Mouse (Mus musculus) kidney, embryonic 14.5 days (tissue): Measurements from ENCODE around the gene Pspn. TPM values are rescaled to one million over a fixed set of nuclear protein-coding genes. Genes with fewer than 3 reads are reported as not detected.

ENCODE experiments used
- ATAC-seq: fragments of 200-750 bp; cut with Nextera tagmentation; 2 replicates; pipeline ENCODE4 v1.8.0; 2017; ENCODE audit warnings: moderate number of reproducible peaks, mild to moderate bottlenecking, moderate TSS enrichment, moderate library complexity; ENCODE audit not compliant: low FRiP score, low TSS enrichment
- H3K27ac ChIP-seq: fragments of 300-500 bp; sonication (generic); 2 replicates; pipeline ENCODE4 v1.5.1; 2014; ENCODE audit warnings: low read depth, mild to moderate bottlenecking, low read length, moderate library complexity, mixed read lengths
- H3K27me3 ChIP-seq: fragments of 300-500 bp; sonication (generic); 2 replicates; pipeline ENCODE4 v1.6.1; 2014; ENCODE audit warnings: mild to moderate bottlenecking, low read length; ENCODE audit not compliant: control insufficient read depth, insufficient read depth
- H3K36me3 ChIP-seq: fragments of 300-500 bp; sonication (generic); 2 replicates; pipeline ENCODE4 v1.6.1; 2014; ENCODE audit warnings: low read length, mixed read lengths; ENCODE audit not compliant: control insufficient read depth, insufficient read depth
- H3K4me1 ChIP-seq: fragments of 300-500 bp; sonication (generic); 2 replicates; pipeline ENCODE4 v1.6.1; 2014; ENCODE audit warnings: low read length, mixed read lengths; ENCODE audit not compliant: control insufficient read depth, insufficient read depth
- H3K4me2 ChIP-seq: fragments of 300-500 bp; sonication (generic); replicated peaks from 2 replicates; pipeline ENCODE4 v1.6.1; 2014; ENCODE audit warnings: low read depth, mild to moderate bottlenecking, low read length
- H3K4me3 ChIP-seq: fragments of 300-500 bp; sonication (generic); 2 replicates; pipeline ENCODE4 v1.5.1; 2014; ENCODE audit warnings: mild to moderate bottlenecking, low read length
- H3K9ac ChIP-seq: fragments of 300-500 bp; sonication (generic); 2 replicates; pipeline ENCODE4 v1.6.1; 2014; ENCODE audit warnings: low read depth, mild to moderate bottlenecking, low read length, moderate library complexity
- H3K9me3 ChIP-seq: fragments of 300-500 bp; sonication (generic); 2 replicates; pipeline ENCODE4 v1.6.1; 2016; ENCODE audit warnings: low read length; ENCODE audit not compliant: control insufficient read depth
- WGBS: fragments of 180-500 bp; shearing (Covaris S2); extraction: QIAGEN DNeasy Blood & Tissue Kit; methylation state at CpG from one replicate; pipeline ENCODE4 v1.1.7; 2014; 5-methylcytosine and 5-hydroxymethylcytosine counted together
- polyA plus RNA-seq: library from polyadenylated mRNA; unstranded; fragments of >200 nt; fragmentation: Nextera tagmentation; extraction: Ambion mirVana; gene quantifications from 2 replicates; pipeline ENCODE4 v1.2.1, GENCODE M21; 2014

Pspn gene
- polyA plus RNA-seq = 1.4 TPM in 1 of 2 replicates, not detected in the other

DNA sequence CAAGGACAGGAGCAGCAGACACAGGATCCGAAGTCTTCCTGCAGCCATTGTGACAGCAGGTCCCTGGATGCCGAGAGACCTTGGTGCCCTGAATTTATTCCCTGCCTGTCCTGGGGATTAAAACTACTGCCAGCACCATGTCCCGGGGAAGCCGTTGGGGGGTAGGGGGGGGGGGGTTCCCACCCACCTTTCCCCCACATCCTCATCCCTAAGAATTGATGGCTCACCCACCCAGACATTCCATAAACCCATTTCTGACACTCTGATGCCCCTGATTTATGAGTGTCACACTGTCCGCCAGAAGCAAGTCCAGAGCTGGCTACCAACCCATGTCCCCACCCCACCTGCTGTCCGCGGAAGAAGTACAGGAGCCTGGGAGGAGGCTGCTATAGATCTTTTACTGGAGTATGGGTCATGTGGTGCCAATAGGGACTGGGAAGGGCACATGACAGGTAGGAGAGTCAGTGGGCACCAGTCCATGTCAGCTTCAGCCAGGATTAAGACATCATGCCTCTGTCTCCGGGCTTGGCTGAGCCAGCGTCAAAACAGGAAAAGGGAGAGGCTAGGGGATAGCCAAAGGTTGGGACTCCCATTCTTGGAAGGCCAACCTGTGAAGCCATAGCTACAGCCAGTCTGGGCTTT, at the start of gene Pspn:
Pspn (minus strand) TSS at position 51 of the 642 bp plus-strand sequence.
- Histone ChIP-seq H3K9ac (no peak within 1 kb of the TSS), H3K4me1 (peaks cover 8% of the 10 kb centered on the region), H3K27me3 (no peaks in the 10 kb centered on the region), H3K4me2 (no peak within 1 kb of the TSS), H3K9me3 (no peaks in the 10 kb centered on the region), H3K36me3 (peaks cover 59% of the 10 kb centered on the region), H3K27ac (no peak within 1 kb of the TSS), H3K4me3 (no peak within 1 kb of the TSS)
- WGBS = 85% methylated on average over 9 of the region's 9 CpGs
- ATAC-seq = no peak

DNA sequence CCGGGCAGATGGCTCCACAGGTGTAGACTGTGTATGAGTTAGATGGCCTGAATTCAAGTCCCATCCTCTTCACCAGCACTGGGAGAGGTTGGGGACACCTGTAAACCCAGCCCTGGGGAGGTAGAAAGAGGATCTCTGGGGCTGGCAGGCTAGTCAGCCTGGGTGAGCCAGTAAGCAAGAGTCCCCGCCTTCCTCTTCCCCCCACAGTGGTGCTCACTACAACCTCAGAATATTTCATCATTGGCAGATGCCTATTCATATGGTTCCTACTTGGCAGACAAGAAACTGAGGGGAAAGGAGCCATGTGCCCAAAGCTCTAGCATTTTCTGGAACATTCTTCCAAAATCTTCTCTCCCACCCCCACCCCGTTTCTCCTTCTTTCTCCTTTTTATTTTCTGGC, 49.0 kb upstream of the Pspn start:
- Histone ChIP-seq H3K9ac (no peak overlapping the region), H3K4me1 (no peaks in the 10 kb centered on the region), H3K36me3 (peaks cover 11% of the 10 kb centered on the region; the same call in 1 of the 2 replicates), H3K4me2 (no peak overlapping the region), H3K27ac (no peak overlapping the region), H3K4me3 (no peak overlapping the region), H3K9me3 (no peaks in the 10 kb centered on the region), H3K27me3 (no peaks in the 10 kb centered on the region)
- 86% methylated on average over 3 of the region's 3 CpGs for WGBS
- no peak for ATAC-seq

DNA sequence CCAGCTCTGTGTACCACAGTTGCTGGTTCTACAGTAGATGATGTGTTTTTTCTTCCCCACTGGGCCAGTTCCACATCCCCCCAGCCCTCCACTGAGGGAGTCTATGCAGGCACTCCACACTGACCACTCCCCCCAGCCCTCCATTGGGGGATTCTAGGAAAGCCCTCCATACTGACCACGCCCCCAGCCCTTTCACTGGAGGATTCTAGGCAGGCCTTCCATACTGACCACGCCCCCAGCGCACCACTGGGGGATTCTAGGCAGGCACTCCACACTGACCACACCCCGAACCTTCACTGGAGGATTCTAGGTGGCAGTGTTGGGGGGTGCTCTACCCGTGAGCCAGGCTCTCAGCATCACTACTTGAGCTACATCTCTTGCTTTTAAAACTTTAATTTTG, 47.6 kb upstream of the Pspn start:
- ATAC-seq = peak; percentile 28
- no peaks in the 10 kb centered on the region for H3K27me3 ChIP-seq

DNA sequence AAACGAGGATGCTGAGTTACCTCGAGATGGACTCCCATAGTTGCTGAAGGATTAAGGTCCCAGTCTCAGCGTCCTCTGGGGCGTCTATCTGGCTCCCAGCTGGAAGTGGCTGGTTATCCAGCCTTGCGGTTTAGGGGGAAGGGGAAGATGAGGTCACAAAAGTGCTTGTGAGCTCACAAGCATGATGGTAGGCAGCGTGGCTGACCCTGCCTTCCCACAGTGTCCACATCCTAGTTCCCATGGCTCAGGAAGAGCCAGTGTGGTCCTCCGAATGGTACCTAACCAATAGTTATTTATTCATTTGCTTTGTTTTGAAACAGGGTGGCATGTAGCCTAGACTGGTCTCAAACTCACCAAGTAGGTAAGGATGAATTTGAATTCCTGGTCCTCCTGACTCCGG, 41.7 kb upstream of the Pspn start, which contains the start of gene Slc25a41:
Slc25a41 (minus strand) TSS at position 101 of the 400 bp plus-strand sequence.
- Histone ChIP-seq H3K36me3 (no peaks in the 10 kb centered on the region; the same call in 1 of the 2 replicates), H3K9ac (no peak within 1 kb of the TSS), H3K9me3 (no peaks in the 10 kb centered on the region), H3K4me3 (no peak within 1 kb of the TSS), H3K4me1 (no peaks in the 10 kb centered on the region), H3K4me2 (no peak within 1 kb of the TSS), H3K27ac (no peak within 1 kb of the TSS), H3K27me3 (no peaks in the 10 kb centered on the region)
- no peak for ATAC-seq
- 81% methylated on average over 8 of the region's 8 CpGs for WGBS

More for the DNA sequence above, 47.6 kb upstream of the Pspn start:
- H3K36me3 ChIP-seq = peaks cover 6% of the 10 kb centered on the region; the same call in 1 of the 2 replicates
- no peak overlapping the region for H3K9ac ChIP-seq
- no peak overlapping the region for H3K4me2 ChIP-seq
- H3K27ac ChIP-seq = no peak overlapping the region
- no peak overlapping the region for H3K4me3 ChIP-seq
- H3K9me3 ChIP-seq = no peaks in the 10 kb centered on the region
- H3K4me1 ChIP-seq = no peaks in the 10 kb centered on the region
- 38% methylated on average over 5 of the region's 5 CpGs for WGBS

DNA sequence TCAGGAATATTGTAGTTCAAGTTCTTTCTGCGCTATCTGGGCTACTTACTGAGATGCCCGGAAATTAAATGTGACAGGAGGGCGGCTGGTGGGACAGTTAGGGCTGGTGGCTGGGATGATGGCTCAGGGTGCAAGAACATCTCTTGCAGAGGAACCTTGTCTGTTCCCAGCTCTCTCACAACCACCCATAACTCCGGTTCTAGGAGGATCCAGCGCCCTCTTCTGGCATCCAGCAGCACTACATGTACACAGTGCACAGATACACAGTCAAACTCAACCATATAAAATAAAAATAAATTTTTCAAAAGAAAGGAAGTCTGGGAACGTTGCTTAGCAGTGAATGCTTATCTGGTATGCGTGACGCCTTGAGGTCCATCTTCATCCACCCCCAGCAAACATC, 39.2 kb upstream of the Pspn start:
- H3K9ac ChIP-seq = no peak overlapping the region
- H3K4me1 ChIP-seq = no peaks in the 10 kb centered on the region
- no peak overlapping the region for H3K4me3 ChIP-seq
- no peak overlapping the region for H3K27ac ChIP-seq
- no peak overlapping the region for H3K4me2 ChIP-seq
- 46% methylated on average over 8 of the region's 8 CpGs for WGBS
- H3K9me3 ChIP-seq = no peaks in the 10 kb centered on the region
- no peaks in the 10 kb centered on the region for H3K27me3 ChIP-seq
- ATAC-seq = no peak
- H3K36me3 ChIP-seq = no peaks in the 10 kb centered on the region

DNA sequence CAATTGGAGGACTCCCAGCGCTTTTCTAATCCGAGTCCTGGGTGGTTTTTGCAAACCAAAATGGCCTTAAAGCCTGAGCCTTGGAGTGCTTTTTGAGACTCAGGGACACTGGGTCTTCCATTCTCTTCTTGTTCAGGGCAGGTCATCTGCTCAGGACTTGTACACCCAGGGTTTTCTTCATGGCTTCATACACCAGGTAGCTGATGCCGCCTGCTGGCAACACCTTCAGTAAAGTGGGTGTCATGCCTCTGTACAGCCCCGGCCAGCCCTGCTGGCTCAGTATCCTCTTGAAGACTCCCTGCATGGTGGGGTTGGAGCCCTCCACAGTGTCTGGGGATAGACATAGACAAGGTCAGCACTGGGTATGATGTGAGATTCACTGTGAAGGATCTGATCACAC, 33.0 kb upstream of the Pspn start:
- Histone ChIP-seq H3K4me2 (peak overlapping the region; percentile 50; the same call in 1 of the 2 replicates), H3K27ac (no peak overlapping the region; the same call in 1 of the 2 replicates), H3K27me3 (no peaks in the 10 kb centered on the region), H3K4me3 (no peak overlapping the region; the same call in 1 of the 2 replicates), H3K9me3 (no peaks in the 10 kb centered on the region), H3K9ac (no peak overlapping the region), H3K36me3 (peaks cover 13% of the 10 kb centered on the region), H3K4me1 (peaks cover 15% of the 10 kb centered on the region)
- 81% methylated on average over 4 of the region's 4 CpGs for WGBS
- ATAC-seq = no peak

GRCm38 (mm10) chr17:57031661-57032420, 32.0 kb upstream of the Pspn start:
- under 1% methylated on average over 38 of the region's 38 CpGs for WGBS

GRCm38 (mm10) chr17:57030931-57031660, 31.3 kb upstream of the Pspn start, which contains the start of gene Khsrp:
Gene Khsrp (minus strand): TSS chr17:57031522.
- Histone ChIP-seq H3K4me2 (peak within 1 kb of the TSS; percentile 71), H3K9ac (peak within 1 kb of the TSS; percentile 100), H3K9me3 (no peaks in the 10 kb centered on the region), H3K27me3 (no peaks in the 10 kb centered on the region), H3K4me1 (peaks cover 15% of the 10 kb centered on the region), H3K4me3 (peak within 1 kb of the TSS; percentile 71), H3K36me3 (peaks cover 31% of the 10 kb centered on the region), H3K27ac (peak within 1 kb of the TSS; percentile 93)
- ATAC-seq = no peak
- 2% methylated on average over 67 of the region's 99 CpGs for WGBS

More at GRCm38 (mm10) chr17:57031661-57032420, 32.0 kb upstream of the Pspn start:
- H3K27ac ChIP-seq = peak overlapping the region; percentile 82
- H3K36me3 ChIP-seq = peaks cover 23% of the 10 kb centered on the region
- peaks cover 15% of the 10 kb centered on the region for H3K4me1 ChIP-seq
- peak overlapping the region; percentile 50 for H3K4me2 ChIP-seq
- peak; percentile 96 for ATAC-seq
- H3K9ac ChIP-seq = peak overlapping the region; percentile 100
- H3K4me3 ChIP-seq = peak overlapping the region; percentile 71
- no peaks in the 10 kb centered on the region for H3K9me3 ChIP-seq
- no peaks in the 10 kb centered on the region for H3K27me3 ChIP-seq
